Mouse (Mus musculus) neural tube, embryonic 13.5 days (tissue): ENCODE data around the gene Eif3f. TPM values are rescaled to one million over a fixed set of nuclear protein-coding genes. Genes with fewer than 3 reads are reported as not detected.

Experiments
- ATAC-seq: fragments of 200-750 bp; cut with Nextera tagmentation; 2 replicates; pipeline ENCODE4 v1.8.0; 2017; ENCODE audit warnings: low read depth, mild to moderate bottlenecking, moderate TSS enrichment, moderate library complexity
- H3K27ac ChIP-seq: fragments of 300-500 bp; sonication (generic); replicated peaks from 2 replicates; pipeline ENCODE4 v1.5.1; 2015; ENCODE audit warnings: moderate library complexity, mild to moderate bottlenecking, inconsistent platforms
- H3K27me3 ChIP-seq: fragments of 300-500 bp; sonication (generic); 2 replicates; pipeline ENCODE4 v1.6.1; 2015; ENCODE audit warnings: mild to moderate bottlenecking, inconsistent platforms
- H3K36me3 ChIP-seq: fragments of 300-500 bp; sonication (generic); 2 replicates; pipeline ENCODE4 v1.6.1; 2015; ENCODE audit warnings: mild to moderate bottlenecking, inconsistent platforms
- H3K4me1 ChIP-seq: fragments of 300-500 bp; sonication (generic); replicated peaks from 2 replicates; pipeline ENCODE4 v1.6.1; 2015; ENCODE audit warnings: inconsistent platforms
- H3K4me2 ChIP-seq: fragments of 300-500 bp; sonication (generic); 2 replicates; pipeline ENCODE4 v1.6.1; 2015; ENCODE audit warnings: inconsistent platforms, mild to moderate bottlenecking, moderate library complexity
- H3K4me3 ChIP-seq: fragments of 300-500 bp; sonication (generic); 2 replicates; pipeline ENCODE4 v1.5.1; 2015; ENCODE audit warnings: mild to moderate bottlenecking, inconsistent platforms
- H3K9ac ChIP-seq: fragments of 300-500 bp; sonication (generic); 2 replicates; pipeline ENCODE4 v1.6.1; 2015; ENCODE audit warnings: moderate library complexity, mild to moderate bottlenecking, inconsistent platforms
- H3K9me3 ChIP-seq: fragments of 300-500 bp; sonication (generic); 2 replicates; pipeline ENCODE4 v1.6.1; 2016; ENCODE audit warnings: inconsistent platforms
- WGBS: fragments of 180-500 bp; shearing (Covaris S2); methylation state at CpG from one replicate; pipeline ENCODE4 v1.1.7; 2015; 5-methylcytosine and 5-hydroxymethylcytosine counted together
- polyA plus RNA-seq: library from polyadenylated mRNA; unstranded; fragments of >200 nt; fragmentation: Nextera tagmentation; extraction: Ambion mirVana; gene quantifications from 2 replicates; pipeline ENCODE4 v1.2.1, GENCODE M21; 2015

Gene Eif3f
- polyA plus RNA-seq, 1 experiment from 2014 or later: 79.7 TPM

DNA sequence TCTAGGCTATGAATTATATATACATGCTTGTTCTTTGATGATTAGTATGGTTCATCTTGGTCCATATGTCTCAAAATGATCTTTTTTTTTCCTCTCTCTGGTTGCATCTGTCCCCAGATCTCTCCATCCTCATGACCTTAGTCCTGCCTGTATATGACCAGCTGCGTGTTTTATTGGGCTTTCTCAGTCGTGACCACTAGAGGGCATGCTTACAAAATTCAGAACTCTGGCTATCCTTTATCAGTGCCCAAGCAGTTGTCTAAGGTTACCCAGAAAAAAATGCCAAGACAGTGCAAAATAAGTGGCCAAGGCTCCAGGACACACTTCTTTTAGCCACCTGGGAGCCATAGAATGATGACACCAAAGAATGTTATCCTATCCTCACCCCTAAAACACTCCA is 9.8 kb downstream of the Eif3f start:
- peaks cover 71% of the 10 kb centered on the region for H3K36me3 ChIP-seq
- H3K4me3 ChIP-seq: no peak overlapping the region
- ATAC-seq: peak; percentile 65
- no peak overlapping the region for H3K9ac ChIP-seq
- WGBS: 4% methylated on average over 2 of the region's 2 CpGs
- H3K27ac ChIP-seq: no peak overlapping the region
- H3K4me1 ChIP-seq: no peaks in the 10 kb centered on the region
- H3K27me3 ChIP-seq: peaks cover 4% of the 10 kb centered on the region
- H3K9me3 ChIP-seq: no peaks in the 10 kb centered on the region
- no peak overlapping the region for H3K4me2 ChIP-seq

- Histone ChIP-seq H3K4me2 (no peak overlapping the region), H3K9me3 (no peaks in the 10 kb centered on the region), H3K9ac (no peak overlapping the region), H3K36me3 (peaks cover 29% of the 10 kb centered on the region), H3K27ac (no peak overlapping the region), H3K27me3 (peaks cover 43% of the 10 kb centered on the region), H3K4me3 (no peak overlapping the region), H3K4me1 (peaks cover 26% of the 10 kb centered on the region)
- no peak for ATAC-seq
Measured at GRCm38 (mm10) chr7:108948611-108949010, 14.4 kb downstream of the Eif3f start.

DNA sequence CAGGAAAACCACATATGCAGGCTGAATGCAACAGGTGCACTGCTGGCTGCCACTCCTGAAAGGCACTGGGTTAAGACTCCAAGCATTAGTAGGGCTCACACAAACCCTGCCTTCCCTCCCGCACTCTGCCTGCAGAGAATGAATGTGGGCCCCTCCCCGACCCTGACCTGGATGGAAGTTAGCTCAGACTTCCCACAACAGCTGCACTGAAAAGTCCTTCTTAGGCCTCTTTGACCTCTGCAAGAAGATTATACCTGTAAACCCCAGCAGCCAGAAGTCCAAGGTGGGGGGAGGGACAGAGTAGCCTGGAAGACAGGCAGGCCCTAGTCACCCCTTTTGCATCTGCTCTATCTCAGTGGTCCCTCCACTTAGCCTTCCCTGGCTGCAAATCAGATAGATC is 15.1 kb downstream of the Eif3f start:
- Histone ChIP-seq H3K9me3 (no peaks in the 10 kb centered on the region), H3K27me3 (peaks cover 43% of the 10 kb centered on the region), H3K27ac (no peak overlapping the region), H3K4me3 (no peak overlapping the region), H3K4me1 (peaks cover 26% of the 10 kb centered on the region), H3K4me2 (peak overlapping the region; percentile 87; the same call in 1 of the 2 replicates), H3K36me3 (peaks cover 22% of the 10 kb centered on the region), H3K9ac (no peak overlapping the region)
- 44% methylated on average over 2 of the region's 2 CpGs for WGBS
- ATAC-seq: no peak

GRCm38 (mm10) chr7:108950312-108950761 is 16.1 kb downstream of the Eif3f start, which contains the start of gene Tub:
TSS of gene Tub (plus strand) at chr7:108950338.
- Histone ChIP-seq H3K9me3 (no peaks in the 10 kb centered on the region), H3K27ac (peak within 1 kb of the TSS; percentile 68), H3K4me3 (peak within 1 kb of the TSS; percentile 66), H3K4me2 (peak within 1 kb of the TSS; percentile 87), H3K4me1 (peaks cover 26% of the 10 kb centered on the region), H3K36me3 (peaks cover 14% of the 10 kb centered on the region), H3K9ac (peak within 1 kb of the TSS; percentile 75), H3K27me3 (peaks cover 43% of the 10 kb centered on the region)
- WGBS: 1% methylated on average over 38 of the region's 44 CpGs
- ATAC-seq: peak; percentile 86

DNA sequence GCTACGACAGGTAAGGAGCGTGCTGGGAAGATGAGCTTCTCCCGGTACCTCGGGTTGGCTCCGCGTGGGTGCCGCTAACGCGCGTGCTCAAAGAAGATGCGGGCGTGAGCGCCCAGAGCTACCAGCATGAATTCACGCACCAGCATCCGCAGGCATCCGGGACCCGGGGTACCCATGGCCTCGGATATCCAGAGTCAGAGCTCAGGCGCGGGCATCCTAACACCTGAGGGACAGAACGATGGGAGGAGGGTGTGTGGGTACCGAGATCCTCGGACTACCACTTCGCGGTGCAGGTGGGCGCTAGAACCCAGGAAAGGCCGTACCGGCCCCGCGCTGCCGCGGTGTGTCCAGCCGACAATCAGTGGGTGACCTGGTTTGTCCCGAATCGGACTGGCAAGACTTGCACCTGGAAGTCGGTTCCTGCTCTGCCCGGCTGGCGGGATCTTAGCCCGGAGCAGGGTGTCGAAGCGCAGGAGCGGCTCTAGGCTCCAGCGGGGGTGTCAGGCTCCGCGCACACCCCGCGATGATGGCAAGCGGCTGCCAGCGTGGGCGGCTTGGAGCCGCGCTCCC is 16.6 kb downstream of the Eif3f start:
- Histone ChIP-seq H3K27me3 (peaks cover 43% of the 10 kb centered on the region), H3K36me3 (peaks cover 9% of the 10 kb centered on the region), H3K9ac (peak overlapping the region; percentile 75), H3K27ac (peak overlapping the region; percentile 68), H3K4me3 (peak overlapping the region; percentile 66), H3K4me1 (peaks cover 26% of the 10 kb centered on the region), H3K9me3 (no peaks in the 10 kb centered on the region), H3K4me2 (peak overlapping the region; percentile 87)
- 1% methylated on average over 52 of the region's 52 CpGs for WGBS
- peak; percentile 14 for ATAC-seq

DNA sequence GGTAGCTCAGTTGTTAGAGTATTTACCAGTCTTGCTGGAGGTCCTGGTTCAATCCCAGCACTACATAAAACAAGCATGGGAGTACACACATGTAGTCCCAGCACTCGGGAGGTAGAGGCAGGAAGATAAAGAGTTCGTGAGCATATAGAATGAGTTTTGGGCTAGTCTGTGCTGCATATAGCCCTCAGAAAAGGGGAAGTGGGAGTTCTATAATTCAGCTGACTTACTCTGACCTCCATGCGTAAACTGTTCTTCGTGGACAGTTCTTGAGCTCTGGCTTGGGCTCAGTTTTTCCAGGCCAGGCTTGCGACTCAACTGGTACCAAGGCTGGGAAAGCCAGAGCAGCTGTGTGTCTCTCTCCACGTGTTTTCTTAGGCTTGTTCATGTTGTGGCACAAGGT is 18.6 kb downstream of the Eif3f start:
- WGBS: 89% methylated on average over 6 of the region's 6 CpGs
- Histone ChIP-seq H3K9ac (no peak overlapping the region), H3K9me3 (no peaks in the 10 kb centered on the region), H3K4me2 (no peak overlapping the region), H3K27me3 (peaks cover 43% of the 10 kb centered on the region), H3K36me3 (no peaks in the 10 kb centered on the region), H3K4me1 (peaks cover 26% of the 10 kb centered on the region), H3K4me3 (no peak overlapping the region), H3K27ac (no peak overlapping the region)
- no peak for ATAC-seq

DNA sequence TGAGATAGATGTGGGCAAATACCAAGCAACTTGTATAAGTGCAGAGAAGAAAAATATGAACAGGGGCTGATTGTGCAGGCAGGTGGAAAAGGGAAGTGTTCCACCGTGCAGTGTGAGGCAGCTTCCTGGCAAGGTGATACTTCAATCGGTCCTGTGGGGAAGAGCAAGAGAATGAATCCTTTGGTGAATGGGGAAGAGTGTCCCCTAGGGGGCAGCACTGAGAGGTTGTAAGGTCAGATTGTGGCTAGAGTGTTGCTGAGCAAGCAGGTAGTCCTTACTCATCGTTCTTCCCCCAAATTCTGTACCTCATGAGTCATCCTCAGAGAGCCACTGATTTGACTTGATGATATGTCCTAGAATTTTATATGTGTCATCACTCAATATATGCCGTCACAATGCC is 20.0 kb downstream of the Eif3f start:
- Histone ChIP-seq H3K9ac (no peak overlapping the region), H3K27ac (no peak overlapping the region), H3K4me3 (no peak overlapping the region), H3K27me3 (peaks cover 37% of the 10 kb centered on the region), H3K4me2 (no peak overlapping the region), H3K9me3 (no peaks in the 10 kb centered on the region), H3K4me1 (peaks cover 26% of the 10 kb centered on the region), H3K36me3 (no peaks in the 10 kb centered on the region)
- no peak for ATAC-seq
- WGBS: 58% methylated on average over 4 of the region's 4 CpGs

DNA sequence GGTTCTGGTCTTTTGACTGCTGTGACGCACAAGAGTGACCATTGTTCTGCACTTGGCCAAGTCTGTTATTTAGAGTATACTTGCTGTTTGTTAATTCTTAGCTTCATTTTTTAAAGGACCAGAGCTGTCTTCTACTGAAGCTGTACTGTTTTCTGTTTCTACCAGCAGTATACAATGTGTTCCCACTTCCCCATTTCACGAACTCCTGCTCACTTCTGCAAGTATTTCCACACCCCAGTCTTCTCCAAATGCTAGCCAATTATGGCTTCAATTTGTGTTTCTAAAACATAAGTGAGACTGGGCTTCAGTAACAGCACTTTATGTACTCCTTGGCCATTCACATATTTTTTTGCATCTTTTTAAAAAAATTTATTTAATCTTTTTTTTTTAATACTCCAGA is 23.5 kb downstream of the Eif3f start:
- no peak overlapping the region for H3K4me3 ChIP-seq
- WGBS: 84% methylated on average over 2 of the region's 2 CpGs

DNA sequence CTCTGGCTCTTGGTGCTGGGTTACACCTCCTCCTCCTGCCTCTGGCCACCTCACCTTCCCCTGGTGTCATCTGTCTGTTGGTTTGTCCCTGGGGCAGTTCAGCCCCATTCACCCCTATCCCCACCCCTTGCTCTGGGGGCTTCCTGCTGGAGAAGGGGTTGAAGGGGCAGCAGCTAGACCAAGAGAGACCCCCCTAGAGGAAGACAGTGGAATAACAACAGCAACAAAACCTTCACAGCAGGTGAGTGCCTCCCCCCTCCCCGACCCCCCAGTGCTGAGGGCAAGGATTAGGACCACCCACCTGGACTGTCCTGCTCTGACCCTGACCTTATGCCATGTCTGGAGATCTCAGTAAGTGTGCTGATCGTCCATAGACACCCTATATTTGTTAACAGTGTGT is 31.8 kb downstream of the Eif3f start:
- Histone ChIP-seq H3K36me3 (no peaks in the 10 kb centered on the region), H3K27ac (no peak overlapping the region), H3K4me2 (no peak overlapping the region), H3K9me3 (no peaks in the 10 kb centered on the region), H3K4me3 (no peak overlapping the region), H3K27me3 (peaks cover 3% of the 10 kb centered on the region), H3K9ac (no peak overlapping the region), H3K4me1 (peaks cover 13% of the 10 kb centered on the region)
- 34% methylated on average over 2 of the region's 2 CpGs for WGBS
- ATAC-seq: no peak

More for the DNA sequence above, 23.5 kb downstream of the Eif3f start:
- Histone ChIP-seq H3K27ac (no peak overlapping the region), H3K36me3 (no peaks in the 10 kb centered on the region), H3K9me3 (no peaks in the 10 kb centered on the region), H3K4me1 (no peaks in the 10 kb centered on the region), H3K9ac (no peak overlapping the region), H3K4me2 (no peak overlapping the region), H3K27me3 (peaks cover 7% of the 10 kb centered on the region)
- ATAC-seq: no peak

GRCm38 (mm10) chr7:108966742-108967362 is 32.6 kb downstream of the Eif3f start:
- peak; percentile 68 for ATAC-seq
- 26% methylated on average over 7 of the region's 7 CpGs for WGBS
- H3K4me2 ChIP-seq: no peak overlapping the region

DNA sequence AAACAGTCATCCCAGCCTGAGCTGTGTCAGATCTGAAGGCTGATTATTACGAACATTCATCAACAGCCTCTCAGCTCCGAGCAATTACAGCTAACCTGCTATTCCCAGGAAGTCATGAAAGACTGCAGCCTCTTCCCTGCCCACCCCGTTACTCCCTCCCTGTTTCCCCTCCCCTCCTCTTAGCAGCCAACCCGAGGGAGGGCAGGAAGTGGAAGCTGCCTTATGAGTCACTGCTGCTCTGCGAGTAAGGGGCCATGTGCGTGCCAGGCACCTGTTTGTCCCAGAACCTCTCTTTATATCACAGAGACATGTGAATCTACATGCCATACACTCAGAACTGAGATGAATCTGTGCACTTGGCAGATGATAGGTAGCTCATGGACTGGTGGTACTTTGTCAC is 34.0 kb downstream of the Eif3f start:
- H3K4me2 ChIP-seq: no peak overlapping the region
- no peak overlapping the region for H3K4me3 ChIP-seq
- H3K9me3 ChIP-seq: no peaks in the 10 kb centered on the region
- H3K27me3 ChIP-seq: peaks cover 3% of the 10 kb centered on the region
- H3K27ac ChIP-seq: peak overlapping the region; percentile 14; the same call in 1 of the 2 replicates
- H3K4me1 ChIP-seq: peaks cover 31% of the 10 kb centered on the region
- H3K9ac ChIP-seq: no peak overlapping the region
- no peaks in the 10 kb centered on the region for H3K36me3 ChIP-seq
- WGBS: 41% methylated on average over 6 of the region's 6 CpGs
- ATAC-seq: no peak

More at GRCm38 (mm10) chr7:108966742-108967362, 32.6 kb downstream of the Eif3f start:
- H3K36me3 ChIP-seq: no peaks in the 10 kb centered on the region
- H3K4me3 ChIP-seq: no peak overlapping the region
- peaks cover 3% of the 10 kb centered on the region for H3K27me3 ChIP-seq
- peak overlapping the region; percentile 30; the same call in 1 of the 2 replicates for H3K27ac ChIP-seq
- 0 out of 2 replicates have a peak overlapping the region, but pooled peaks have one; percentile 3 for H3K9ac ChIP-seq
- peaks cover 20% of the 10 kb centered on the region for H3K4me1 ChIP-seq
- no peaks in the 10 kb centered on the region for H3K9me3 ChIP-seq

DNA sequence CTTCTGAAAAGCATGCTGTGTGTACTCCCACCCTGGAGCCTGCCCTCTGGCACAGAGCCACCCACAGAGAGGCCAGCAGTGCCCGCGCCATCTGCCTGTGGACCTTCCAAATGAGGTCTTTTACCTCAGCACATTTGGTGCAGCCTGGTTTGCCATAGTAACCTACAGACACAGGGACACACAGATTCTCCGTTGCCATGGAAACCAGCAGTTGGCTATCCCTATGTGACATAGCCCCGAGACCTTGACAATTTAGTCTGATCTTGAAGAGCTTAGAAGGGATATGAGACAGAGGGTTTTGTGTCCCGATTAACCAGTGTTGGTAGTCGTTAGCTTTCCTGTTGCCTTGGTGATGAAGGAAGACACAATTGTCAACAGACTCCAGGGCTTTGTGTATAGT is 38.1 kb downstream of the Eif3f start:
- H3K4me3 ChIP-seq: no peak overlapping the region
- no peaks in the 10 kb centered on the region for H3K36me3 ChIP-seq
- H3K9ac ChIP-seq: no peak overlapping the region
- peak; percentile 79 for ATAC-seq
- peak overlapping the region; percentile 59 for H3K27ac ChIP-seq
- H3K4me1 ChIP-seq: peaks cover 19% of the 10 kb centered on the region
- H3K9me3 ChIP-seq: no peaks in the 10 kb centered on the region
- 28% methylated on average over 6 of the region's 6 CpGs for WGBS
- H3K27me3 ChIP-seq: peaks cover 3% of the 10 kb centered on the region; the same call in 1 of the 2 replicates
- H3K4me2 ChIP-seq: 0 out of 2 replicates have a peak overlapping the region, but pooled peaks have one; percentile 11
